Mouse (Mus musculus) ZHBTc4 (cell line): ENCODE measurements around the gene Camk2b.
A peak's percentile ranks its signal among the peaks of the same experiment; 100 is the strongest.

Experiments
- DNase-seq: peaks from one replicate; pipeline ENCODE4 v3.0.0-alpha.2; 2011; ENCODE audit warnings: low read depth, low spot score

Gene Camk2b

GRCm38 (mm10) chr11:5983629-5984028 lies 82.5 kb downstream of the Camk2b start:
- DNase-seq: no peak

DNA sequence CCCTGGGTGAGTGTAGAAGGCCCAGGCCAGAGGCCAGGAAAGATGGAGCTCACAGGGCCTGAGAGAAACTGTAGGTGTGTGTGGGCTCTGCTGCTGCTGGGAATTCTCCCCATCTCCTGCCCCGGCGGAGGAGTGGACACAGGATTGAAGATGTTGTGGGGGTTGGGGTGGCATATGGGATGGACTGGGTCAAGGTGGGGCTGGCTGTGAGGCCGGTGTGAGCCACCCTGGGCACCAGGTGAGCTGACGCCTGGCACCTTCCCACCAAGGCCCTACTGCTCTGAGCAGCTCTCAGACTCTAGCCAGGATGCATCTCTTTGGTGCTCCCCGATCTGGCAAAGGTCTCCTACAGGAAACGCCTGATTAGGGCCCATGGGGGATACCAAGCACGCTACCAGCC lies 84.8 kb downstream of the Camk2b start:
- no peak for DNase-seq

DNA sequence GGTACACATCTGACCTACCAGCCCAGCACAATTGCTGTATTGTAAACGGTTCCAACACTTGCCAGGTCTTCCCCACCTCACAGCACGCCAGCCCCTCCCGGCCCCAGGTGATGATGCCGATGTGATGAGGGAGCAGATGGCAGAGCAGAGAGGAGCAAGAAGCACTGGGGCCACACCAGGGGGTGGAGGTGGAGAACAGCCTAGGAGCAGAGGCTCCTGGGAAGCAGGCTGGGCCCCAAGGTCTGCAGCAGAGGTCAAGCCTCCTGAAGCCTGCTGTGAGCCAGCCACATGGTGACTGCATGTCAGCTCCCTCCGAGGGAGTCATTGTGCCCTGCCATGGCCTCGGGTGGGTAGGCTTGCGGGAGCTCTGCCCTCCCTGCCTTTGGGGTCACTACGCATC lies 85.6 kb downstream of the Camk2b start:
- peak; percentile 43 for DNase-seq

DNA sequence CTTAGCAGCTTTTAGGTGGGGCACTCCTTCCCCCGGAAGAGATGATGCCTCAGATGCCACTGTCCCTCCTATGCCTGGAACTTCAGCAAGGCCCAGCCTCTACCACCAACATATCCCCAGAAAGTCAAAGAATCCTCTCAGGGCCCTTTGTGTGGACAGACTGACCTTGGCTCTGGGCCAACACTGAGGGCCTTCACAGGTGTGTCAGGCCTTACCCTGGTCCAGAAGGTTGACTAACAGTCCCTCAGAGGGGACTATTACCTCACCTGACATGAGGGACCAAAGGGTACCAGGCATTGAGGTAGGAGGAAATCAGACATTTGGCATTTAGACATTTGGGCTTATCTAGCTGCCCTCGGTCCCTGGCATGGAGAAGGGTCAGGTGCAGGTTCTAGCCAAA lies 86.1 kb downstream of the Camk2b start:
- no peak for DNase-seq

DNA sequence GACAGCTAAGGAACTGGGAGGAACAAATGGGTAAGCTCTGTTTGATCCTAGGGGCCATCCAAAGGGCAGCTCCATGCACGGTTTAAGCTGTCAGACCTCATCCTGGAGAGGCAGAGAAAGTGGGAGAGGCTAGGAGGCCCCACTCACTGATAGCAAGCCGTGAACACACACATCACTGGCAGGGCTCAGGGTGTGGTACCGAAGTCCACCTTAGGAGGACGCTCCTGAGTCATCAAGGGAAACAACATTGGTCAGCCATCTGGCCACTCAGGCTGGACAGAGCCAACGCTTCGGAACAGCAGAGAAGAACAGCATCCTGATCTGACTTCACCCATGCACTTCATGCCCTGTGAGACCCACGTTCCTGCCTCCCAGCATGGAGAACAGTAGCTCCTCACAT lies 87.1 kb downstream of the Camk2b start:
- no peak for DNase-seq

DNA sequence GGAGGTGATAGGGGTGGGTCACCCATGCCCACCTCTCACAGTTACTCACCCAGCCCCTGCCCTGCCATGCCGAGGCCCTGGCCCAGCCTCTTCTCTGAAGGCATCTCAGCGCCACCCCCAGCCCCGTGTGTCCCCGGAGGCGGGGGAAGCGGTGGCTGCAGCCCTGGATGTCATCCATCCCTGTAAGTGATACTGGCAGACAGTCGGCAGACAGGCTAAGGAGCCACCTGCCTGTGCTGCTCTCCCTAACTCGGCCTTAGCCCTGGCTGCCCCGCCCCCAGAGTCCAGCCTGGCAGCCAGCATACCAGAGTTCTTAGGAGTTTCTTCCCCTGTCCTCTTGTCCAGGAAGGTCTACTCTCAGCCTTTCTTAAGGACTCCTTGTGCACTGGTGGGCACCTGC lies 90.1 kb downstream of the Camk2b start:
- no peak for DNase-seq

DNA sequence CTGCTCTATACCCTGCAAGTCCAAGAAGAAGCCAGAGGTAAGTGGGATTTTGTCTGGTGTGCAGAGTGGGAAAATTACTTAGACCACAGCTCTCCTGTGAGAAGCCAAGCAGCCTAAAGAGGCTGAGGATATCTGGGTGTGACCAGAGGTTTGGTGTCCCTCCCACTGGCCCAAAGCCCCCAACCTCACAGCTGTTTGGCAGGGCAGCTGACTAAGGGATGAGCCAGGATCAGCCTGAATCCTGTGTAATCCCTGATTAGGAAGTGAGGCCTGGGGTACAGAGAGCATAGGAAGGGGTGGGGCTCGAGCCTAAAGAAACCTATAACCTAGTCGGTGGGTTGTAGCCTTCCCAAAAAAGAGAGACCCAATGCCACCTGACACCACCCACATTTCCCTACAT lies 91.1 kb downstream of the Camk2b start:
- no peak for DNase-seq

DNA sequence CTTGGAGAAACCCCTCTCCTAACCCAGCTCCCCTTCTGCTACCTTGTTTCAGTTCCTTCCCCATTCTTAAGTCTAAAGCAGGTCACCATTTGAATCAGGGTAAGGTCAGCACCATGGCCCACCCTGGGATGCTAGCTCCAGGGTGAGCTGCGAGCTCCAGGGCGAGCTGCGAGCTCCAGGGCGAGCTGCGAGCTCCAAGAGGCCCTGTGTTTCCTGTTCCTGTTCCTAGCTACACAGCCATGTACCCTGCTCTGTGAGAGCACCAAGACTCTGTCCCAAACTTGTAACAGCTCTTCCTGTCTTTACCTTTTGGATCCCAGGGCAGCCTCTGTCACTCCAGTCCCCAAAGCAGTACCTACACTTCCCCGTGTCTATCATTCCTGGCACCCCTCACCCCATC lies 92.1 kb downstream of the Camk2b start:
- no peak for DNase-seq

DNA sequence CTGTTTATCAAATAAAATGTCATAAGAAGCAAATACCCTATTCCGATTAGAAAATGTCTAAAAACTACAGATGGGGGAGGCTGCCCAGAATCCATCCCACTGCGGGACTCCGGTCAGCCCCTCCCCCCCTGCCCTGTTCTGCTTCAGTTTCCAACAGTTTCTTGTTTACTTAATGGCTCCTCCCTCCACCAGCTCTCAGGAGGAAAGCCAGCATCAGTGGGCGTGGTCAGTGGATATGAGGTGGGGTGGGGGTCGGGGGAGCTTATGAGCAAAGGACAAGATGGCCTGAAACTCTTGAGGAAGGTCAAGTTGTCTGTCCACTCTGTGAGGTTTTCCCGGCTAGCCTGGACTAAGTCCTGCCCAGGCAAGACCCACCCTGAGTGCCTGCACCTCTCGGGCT lies 93.0 kb downstream of the Camk2b start:
- DNase-seq: peak; percentile 69

- DNase-seq: peak; percentile 19
These were observed 95.0 kb downstream of the Camk2b start for GRCm38 (mm10) chr11:5971202-5971601.

DNA sequence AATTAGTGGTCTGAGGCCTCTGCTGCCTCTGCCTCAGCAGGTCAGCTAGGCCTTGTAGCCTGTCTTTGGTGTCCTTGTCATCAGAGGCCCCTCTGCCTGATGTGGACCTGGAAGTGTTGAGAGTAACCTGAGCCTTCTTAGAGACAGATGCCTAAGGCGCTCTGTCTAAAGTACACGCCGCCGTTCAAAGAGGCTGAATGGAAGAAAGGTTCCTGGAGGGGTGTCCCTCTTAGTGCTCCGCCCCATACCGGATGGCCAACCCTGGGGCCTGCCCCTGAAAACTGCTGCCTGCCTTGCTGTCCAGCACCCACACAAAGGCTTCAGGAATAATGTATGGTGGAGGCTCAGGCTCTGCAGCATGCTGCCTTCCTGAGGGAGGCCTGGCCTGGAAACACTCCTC lies 97.9 kb downstream of the Camk2b start:
- DNase-seq: peak; percentile 17

DNA sequence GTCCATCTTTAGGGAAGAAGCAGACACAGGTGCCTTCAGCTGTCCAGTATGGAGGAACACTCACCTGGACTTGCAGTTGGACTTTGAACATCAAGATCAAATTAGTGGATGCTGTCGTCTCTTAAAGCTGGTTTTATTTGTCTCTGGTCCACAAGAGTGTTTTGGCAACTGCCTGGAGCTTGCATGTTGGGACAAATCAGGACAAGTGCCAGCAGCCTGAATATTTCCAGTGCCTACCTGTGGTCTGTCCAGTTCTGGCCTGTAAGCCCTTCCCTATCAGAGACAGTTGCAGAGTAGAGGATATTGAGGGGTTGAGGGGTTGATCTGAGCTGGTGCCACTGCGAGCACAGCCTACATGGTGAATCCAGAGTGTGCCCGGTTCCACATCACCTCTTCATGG lies 99.4 kb downstream of the Camk2b start:
- DNase-seq: no peak

DNA sequence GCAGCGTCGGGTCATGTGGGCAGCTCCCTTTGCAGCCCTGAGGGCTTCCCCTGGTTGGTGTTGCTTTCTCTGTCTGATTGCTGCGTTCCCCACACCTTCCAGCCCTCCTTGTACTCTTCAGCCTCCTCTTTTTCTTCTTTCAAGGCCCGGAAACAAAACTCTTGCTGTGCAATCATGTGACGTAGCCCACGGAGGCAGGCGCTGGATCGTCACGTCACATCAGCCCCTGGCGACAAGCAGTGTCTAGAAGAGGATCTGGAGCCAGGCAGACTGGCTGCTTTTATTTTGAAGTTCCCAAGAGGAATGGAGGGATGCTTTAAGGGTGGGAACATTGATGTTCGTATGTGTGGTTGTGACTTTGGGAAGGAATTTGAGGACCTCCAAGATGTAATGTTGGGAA lies 100.3 kb downstream of the Camk2b start:
- peak; percentile 37 for DNase-seq

DNA sequence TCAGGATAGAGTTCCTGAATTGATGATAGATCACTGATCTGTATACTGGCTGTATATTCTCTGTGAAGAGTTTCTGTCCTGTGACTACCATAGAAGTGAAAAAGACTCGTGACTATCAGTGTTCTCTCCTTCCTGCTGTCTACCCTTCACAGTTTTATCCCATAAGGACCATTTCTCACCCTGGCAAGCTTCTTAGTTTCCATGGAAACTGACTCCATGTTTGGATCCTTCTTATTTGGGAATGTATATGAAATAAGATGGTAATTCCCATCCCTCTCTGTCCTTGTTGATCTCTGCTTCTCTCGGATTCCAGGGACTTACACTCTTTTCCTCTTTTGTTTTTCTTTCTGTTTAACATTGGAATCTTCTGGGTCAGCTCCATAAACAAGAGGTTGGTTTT lies 106.1 kb downstream of the Camk2b start:
- no peak for DNase-seq

DNA sequence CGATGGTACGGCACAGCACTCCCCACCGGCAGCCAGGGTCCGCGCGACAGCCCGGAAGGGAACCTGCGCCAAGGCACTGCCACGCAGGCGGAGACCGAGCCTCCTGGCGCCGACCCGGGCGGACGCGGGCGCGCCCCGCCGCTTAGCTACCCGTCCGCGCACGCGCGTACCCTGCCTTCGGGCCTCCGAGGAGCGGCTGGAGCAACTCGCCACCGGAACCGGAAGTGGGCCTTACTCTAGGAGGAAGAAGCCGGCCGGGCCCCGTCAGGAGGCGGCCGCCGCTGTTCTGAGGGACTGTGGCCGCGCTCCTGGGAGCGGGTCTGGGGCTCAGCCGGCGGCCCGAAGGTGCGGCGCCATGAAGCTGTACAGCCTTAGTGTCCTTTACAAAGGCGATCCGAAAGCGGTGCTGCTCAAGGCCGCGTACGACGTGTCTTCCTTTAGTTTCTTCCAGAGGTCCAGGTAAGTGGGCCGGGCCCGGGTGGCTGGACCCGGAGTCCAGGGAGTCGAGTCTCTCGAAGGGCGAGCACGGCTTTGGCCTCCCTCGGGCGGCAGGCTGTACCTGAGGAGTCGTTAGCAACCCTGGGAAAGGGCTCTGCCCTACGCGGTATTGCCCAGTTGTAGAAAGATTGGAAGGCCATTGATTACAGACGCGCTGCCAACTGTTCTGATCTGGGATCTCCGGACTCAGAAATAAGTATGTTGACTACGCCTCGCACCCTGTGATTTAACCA lies 110.5 kb downstream of the Camk2b start, which contains the start of gene Ykt6:
Ykt6 (plus strand) TSS at position 148 of the 731 bp plus-strand sequence.
- DNase-seq: peak; percentile 98

- peak; percentile 75 for DNase-seq
These were observed 111.1 kb downstream of the Camk2b start for GRCm38 (mm10) chr11:5954965-5955504.

- no peak for DNase-seq
These were observed 111.7 kb downstream of the Camk2b start for GRCm38 (mm10) chr11:5954435-5954834.

- peak; percentile 63 for DNase-seq
These were observed 112.9 kb downstream of the Camk2b start for GRCm38 (mm10) chr11:5953130-5953765.

DNA sequence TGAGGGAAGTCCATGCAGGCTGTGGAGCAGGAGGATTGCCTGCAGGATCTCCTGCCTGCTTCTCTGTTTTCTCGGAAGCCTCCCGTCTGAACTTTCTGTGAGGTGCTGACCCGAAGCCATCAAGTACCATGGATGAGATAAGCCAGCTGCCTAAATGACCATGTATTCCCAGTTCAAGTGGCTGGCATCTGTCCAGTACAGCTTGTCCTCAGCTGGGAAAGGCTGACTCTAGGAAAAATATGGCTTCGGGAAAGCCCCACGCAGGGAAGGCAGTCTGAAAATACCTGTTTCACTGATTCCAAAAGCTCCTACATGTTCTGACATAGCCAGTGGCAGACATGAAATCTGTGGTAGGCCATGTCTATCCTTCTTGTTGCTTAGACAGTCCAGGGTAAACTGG lies 113.7 kb downstream of the Camk2b start:
- DNase-seq: no peak

DNA sequence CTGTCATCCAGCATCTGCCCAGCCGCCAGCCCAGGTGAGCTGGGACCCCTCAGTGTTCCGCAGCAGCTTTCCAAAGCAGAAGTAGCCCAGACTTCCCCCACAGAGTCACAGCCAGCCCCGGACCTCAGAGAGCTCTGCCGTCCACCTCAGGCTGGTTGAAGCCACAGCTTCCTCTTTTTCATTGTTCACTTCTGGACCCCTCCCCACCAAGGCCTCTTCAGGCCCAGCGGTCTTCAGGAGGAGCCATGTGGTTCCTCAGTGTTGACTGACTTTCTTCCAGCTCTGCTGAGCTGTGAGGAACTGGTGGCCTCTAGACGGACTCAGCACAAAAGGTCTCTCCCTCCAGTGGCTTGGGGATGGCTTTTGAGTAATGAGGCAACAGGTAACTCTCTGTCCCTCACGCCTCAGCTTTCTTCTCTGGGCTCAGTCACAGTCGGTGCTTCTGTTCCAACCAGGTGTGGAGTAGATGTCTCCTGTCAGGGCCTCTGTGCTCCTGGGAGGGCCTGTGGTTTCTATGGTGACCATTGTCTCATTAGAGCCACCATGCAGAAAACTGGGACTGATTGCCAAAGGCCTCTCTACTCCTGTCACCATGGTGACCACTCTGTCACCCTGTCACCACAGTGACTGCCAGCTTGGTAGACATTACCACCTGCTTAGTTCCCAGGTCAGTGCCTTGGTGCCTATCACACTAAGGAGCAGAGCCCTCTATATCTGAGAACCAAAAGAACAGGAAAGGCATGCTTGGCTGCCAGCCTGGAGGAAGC lies 116.4 kb downstream of the Camk2b start, which contains the start of gene Gck:
Gck (minus strand) TSS at position 496 of the 767 bp plus-strand sequence.
- DNase-seq: peak; percentile 32

DNA sequence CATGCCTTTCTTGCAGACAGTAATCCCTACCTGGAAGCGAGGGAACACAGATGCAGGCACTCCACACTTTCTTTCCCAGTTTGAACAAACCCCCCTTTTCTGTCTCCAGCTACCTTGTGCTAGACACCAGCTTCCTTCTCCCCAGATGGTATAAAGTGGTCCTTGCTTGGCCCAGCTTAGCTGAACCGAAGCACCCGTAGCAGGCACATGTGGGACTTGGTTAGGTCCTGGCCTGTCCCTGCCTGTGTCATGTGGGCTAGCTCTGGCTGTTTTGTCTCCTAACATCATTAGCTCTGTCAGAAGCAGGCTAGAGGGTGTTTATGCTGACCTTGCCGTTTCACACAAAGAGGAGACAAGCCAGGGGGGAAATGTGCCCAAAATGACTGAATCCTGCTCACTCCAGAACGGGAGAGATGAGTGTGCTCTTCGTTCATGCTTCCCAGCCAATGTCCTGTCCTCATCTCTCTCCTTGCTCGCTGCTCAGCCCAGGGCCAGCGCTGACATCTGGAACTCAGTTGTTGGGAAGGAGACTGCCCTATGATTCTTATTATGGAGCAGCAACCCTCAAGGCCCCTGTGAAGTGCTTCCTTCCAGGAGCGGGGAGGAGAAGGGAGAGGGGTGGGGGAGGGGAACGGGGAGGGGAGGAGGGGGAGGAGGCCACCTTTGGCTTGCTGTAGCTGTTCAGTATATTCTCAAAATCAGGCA lies 117.5 kb downstream of the Camk2b start:
- DNase-seq: no peak

GRCm38 (mm10) chr11:5947796-5948195 lies 118.4 kb downstream of the Camk2b start:
- DNase-seq: no peak
